Mouse (Mus musculus): ENCODE data around the gene Hspa14. TPM values are rescaled to one million over a fixed set of nuclear protein-coding genes. Genes with fewer than 3 reads are reported as not detected.
A peak's percentile ranks its signal among the peaks of the same experiment; 100 is the strongest.

Gene Hspa14
- polyA plus RNA-seq, 1 experiment = 128 TPM

DNA sequence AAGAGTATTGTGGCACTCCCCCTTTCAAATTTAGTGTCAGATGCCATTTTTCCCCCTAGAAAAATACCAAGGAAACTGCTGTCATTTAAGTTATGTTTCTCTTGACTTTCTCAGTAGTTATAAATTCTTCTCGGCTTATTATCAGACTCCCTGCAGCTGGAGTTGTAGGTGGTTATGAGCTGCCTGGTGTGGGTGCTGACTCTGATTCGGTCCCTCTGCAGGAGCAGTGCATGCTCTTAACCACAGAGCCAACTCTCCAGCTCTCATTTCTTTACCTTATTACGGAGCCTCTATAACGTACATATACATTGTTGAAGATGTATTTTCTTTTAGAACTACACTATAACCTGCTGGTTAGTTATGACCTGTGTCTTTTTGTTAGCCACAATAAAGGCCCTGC is 9.9 kb upstream of the Hspa14 start:
- no peaks in the 10 kb centered on the region for H3K9me3 ChIP-seq (replicated peaks; ENCODE audit: control insufficient read depth, insufficient read depth, low read length, poor library complexity, severe bottlenecking)
- no peaks in the 10 kb centered on the region for H3K4me1 ChIP-seq (ENCODE audit: control insufficient read depth, insufficient read depth, low read length)
- H3K9ac ChIP-seq (ENCODE audit: low read depth, poor library complexity, severe bottlenecking) = no peak overlapping the region
- H3K27ac ChIP-seq (ENCODE audit: insufficient read depth, low read length) = no peak overlapping the region
- TF ChIP-seq EP300 (IDR thresholded peaks at IDR 0.05; ENCODE audit: insufficient read depth, low read depth, low read length) (no peak), POLR2A (IDR thresholded peaks at IDR 0.05; ENCODE audit: insufficient read depth, low read length) (no peak), CTCF (IDR thresholded peaks at IDR 0.05; ENCODE audit: low read depth, low read length) (no peak)
- H3K4me3 ChIP-seq (ENCODE audit: low read depth, low read length) = no peak overlapping the region
- H3K36me3 ChIP-seq (ENCODE audit: control insufficient read depth, insufficient read depth, low read length, poor library complexity, severe bottlenecking) = no peaks in the 10 kb centered on the region
- H3K27me3 ChIP-seq (ENCODE audit: control insufficient read depth, insufficient read depth, low read length, poor library complexity, severe bottlenecking) = no peaks in the 10 kb centered on the region; the same call in 1 of the 2 replicates

DNA sequence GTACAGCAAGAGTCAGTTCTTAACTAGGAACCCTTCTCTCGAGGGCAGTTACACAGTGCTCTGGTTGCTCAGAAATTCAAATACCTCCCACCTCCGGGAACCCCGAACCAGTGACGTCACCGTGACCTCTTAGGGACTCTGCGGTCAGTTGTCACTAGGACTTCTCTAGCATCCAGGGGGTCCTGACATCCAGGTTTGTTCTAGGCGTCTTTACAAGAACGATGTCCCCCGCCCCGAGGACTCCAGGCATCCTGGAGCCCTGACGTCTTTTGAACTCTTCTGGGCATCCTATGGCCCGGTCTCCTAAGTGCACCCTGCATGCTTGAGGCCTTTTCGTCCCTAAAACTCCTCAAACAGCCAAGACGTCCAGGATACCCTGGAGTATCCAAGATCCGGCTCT is 538 bp downstream of the Hspa14 start:
- Histone ChIP-seq H3K4me3 (ENCODE audit: low read depth, low read length) (peak overlapping the region; percentile 79), H3K4me1 (ENCODE audit: control insufficient read depth, insufficient read depth, low read length) (no peaks in the 10 kb centered on the region), H3K9ac (ENCODE audit: low read depth, poor library complexity, severe bottlenecking) (peak overlapping the region; percentile 80), H3K36me3 (ENCODE audit: control insufficient read depth, insufficient read depth, low read length, poor library complexity, severe bottlenecking) (peaks cover 31% of the 10 kb centered on the region), H3K27me3 (ENCODE audit: control insufficient read depth, insufficient read depth, low read length, poor library complexity, severe bottlenecking) (no peaks in the 10 kb centered on the region), H3K27ac (ENCODE audit: insufficient read depth, low read length) (no peak overlapping the region), H3K9me3 (replicated peaks; ENCODE audit: control insufficient read depth, insufficient read depth, low read length, poor library complexity, severe bottlenecking) (no peaks in the 10 kb centered on the region)
- TF ChIP-seq CTCF (IDR thresholded peaks at IDR 0.05; ENCODE audit: low read depth, low read length) = no peak
- TF ChIP-seq POLR2A (IDR thresholded peaks at IDR 0.05; ENCODE audit: insufficient read depth, low read length) = no peak
- no peak for TF ChIP-seq EP300 (IDR thresholded peaks at IDR 0.05; ENCODE audit: insufficient read depth, low read depth, low read length)

DNA sequence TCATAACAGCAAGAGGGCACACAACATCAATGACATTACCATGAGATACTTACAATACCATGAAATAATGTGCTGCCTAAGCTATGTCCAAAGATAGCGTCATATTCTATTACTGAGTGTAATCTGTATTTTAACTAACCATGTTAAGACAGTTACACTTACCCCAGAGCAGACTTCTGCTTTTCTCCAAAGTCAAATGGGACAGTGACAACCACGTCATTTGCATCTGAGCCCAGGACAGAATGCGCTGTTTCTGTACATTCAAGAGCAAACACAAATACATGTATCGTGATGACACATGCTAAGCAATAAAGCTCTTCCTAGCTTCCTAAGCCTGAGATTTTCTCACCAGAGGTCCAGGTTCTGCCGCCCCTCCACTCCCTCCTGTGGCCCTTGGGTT is 11.7 kb downstream of the Hspa14 start:
- Histone ChIP-seq H3K9me3 (replicated peaks; ENCODE audit: control insufficient read depth, insufficient read depth, low read length, poor library complexity, severe bottlenecking) (no peaks in the 10 kb centered on the region), H3K36me3 (ENCODE audit: control insufficient read depth, insufficient read depth, low read length, poor library complexity, severe bottlenecking) (peaks cover 46% of the 10 kb centered on the region), H3K27ac (ENCODE audit: insufficient read depth, low read length) (no peak overlapping the region), H3K9ac (ENCODE audit: low read depth, poor library complexity, severe bottlenecking) (no peak overlapping the region), H3K4me3 (ENCODE audit: low read depth, low read length) (no peak overlapping the region), H3K4me1 (ENCODE audit: control insufficient read depth, insufficient read depth, low read length) (no peaks in the 10 kb centered on the region), H3K27me3 (ENCODE audit: control insufficient read depth, insufficient read depth, low read length, poor library complexity, severe bottlenecking) (no peaks in the 10 kb centered on the region)
- TF ChIP-seq EP300 (IDR thresholded peaks at IDR 0.05; ENCODE audit: insufficient read depth, low read depth, low read length) = no peak
- TF ChIP-seq CTCF (IDR thresholded peaks at IDR 0.05; ENCODE audit: low read depth, low read length) = no peak
- TF ChIP-seq POLR2A (IDR thresholded peaks at IDR 0.05; ENCODE audit: insufficient read depth, low read length) = no peak

DNA sequence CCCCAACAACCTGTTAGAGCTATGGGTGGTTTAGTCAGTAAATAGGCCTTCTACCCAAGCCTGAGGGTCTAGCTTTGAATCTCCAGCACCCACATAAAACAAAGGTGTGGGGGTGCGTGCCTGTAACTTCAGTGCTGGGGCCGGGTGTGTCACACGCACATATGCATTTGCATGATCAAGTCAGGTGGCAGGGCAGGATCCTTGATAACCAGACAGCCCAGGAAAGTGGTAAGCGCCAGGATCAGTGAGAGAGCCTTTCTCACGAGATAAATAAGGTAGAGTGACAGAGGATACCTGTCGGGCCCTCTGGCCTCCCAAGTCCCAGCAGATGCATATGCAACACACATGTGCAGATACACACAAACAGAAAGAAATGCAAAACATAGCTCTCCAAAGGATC is 13.1 kb downstream of the Hspa14 start:
- Histone ChIP-seq H3K9me3 (replicated peaks; ENCODE audit: control insufficient read depth, insufficient read depth, low read length, poor library complexity, severe bottlenecking) (no peaks in the 10 kb centered on the region), H3K27ac (ENCODE audit: insufficient read depth, low read length) (no peak overlapping the region), H3K36me3 (ENCODE audit: control insufficient read depth, insufficient read depth, low read length, poor library complexity, severe bottlenecking) (peaks cover 55% of the 10 kb centered on the region), H3K9ac (ENCODE audit: low read depth, poor library complexity, severe bottlenecking) (no peak overlapping the region), H3K27me3 (ENCODE audit: control insufficient read depth, insufficient read depth, low read length, poor library complexity, severe bottlenecking) (no peaks in the 10 kb centered on the region), H3K4me3 (ENCODE audit: low read depth, low read length) (no peak overlapping the region), H3K4me1 (ENCODE audit: control insufficient read depth, insufficient read depth, low read length) (no peaks in the 10 kb centered on the region)
- TF ChIP-seq POLR2A (IDR thresholded peaks at IDR 0.05; ENCODE audit: insufficient read depth, low read length) = no peak
- no peak for TF ChIP-seq EP300 (IDR thresholded peaks at IDR 0.05; ENCODE audit: insufficient read depth, low read depth, low read length)
- no peak for TF ChIP-seq CTCF (IDR thresholded peaks at IDR 0.05; ENCODE audit: low read depth, low read length)

DNA sequence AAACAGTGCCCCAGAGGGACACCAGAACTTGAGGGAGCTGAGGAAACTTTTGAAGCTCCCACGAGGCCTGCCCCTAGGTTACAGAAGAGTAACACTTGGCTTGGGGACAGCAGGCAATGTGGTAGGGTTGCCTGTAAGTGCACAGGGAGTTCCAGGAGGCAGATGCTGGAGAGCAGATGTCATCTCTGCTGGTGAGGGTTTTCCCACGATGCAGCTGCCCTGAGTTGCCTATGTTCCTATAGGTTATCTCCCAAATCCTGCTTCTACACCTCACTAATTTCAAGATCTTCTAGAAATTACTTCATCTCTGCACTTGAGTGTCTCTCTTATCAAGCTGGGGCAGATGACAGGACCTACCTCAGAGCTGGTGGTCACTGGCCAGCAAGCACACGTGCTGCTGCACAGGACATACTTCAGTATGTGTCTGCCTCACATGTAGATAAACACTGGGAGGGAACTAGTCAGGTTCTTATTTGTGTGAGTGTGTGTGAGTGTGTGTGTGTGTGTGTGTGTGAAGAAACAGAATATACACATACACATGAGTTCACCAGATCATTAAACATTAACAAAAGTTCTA is 18.7 kb downstream of the Hspa14 start:
- no peak for TF ChIP-seq POLR2A (IDR thresholded peaks at IDR 0.05; ENCODE audit: insufficient read depth, low read length)
- no peak for TF ChIP-seq EP300 (IDR thresholded peaks at IDR 0.05; ENCODE audit: insufficient read depth, low read depth, low read length)
- TF ChIP-seq CTCF (IDR thresholded peaks at IDR 0.05; ENCODE audit: low read depth, low read length) = no peak
- H3K9me3 ChIP-seq (replicated peaks; ENCODE audit: control insufficient read depth, insufficient read depth, low read length, poor library complexity, severe bottlenecking) = peaks cover 22% of the 10 kb centered on the region
- no peak overlapping the region for H3K27ac ChIP-seq (ENCODE audit: insufficient read depth, low read length)
- no peaks in the 10 kb centered on the region for H3K4me1 ChIP-seq (ENCODE audit: control insufficient read depth, insufficient read depth, low read length)
- H3K4me3 ChIP-seq (ENCODE audit: low read depth, low read length) = no peak overlapping the region
- H3K9ac ChIP-seq (ENCODE audit: low read depth, poor library complexity, severe bottlenecking) = no peak overlapping the region
- H3K36me3 ChIP-seq (ENCODE audit: control insufficient read depth, insufficient read depth, low read length, poor library complexity, severe bottlenecking) = peaks cover 67% of the 10 kb centered on the region
- no peaks in the 10 kb centered on the region for H3K27me3 ChIP-seq (ENCODE audit: control insufficient read depth, insufficient read depth, low read length, poor library complexity, severe bottlenecking)

DNA sequence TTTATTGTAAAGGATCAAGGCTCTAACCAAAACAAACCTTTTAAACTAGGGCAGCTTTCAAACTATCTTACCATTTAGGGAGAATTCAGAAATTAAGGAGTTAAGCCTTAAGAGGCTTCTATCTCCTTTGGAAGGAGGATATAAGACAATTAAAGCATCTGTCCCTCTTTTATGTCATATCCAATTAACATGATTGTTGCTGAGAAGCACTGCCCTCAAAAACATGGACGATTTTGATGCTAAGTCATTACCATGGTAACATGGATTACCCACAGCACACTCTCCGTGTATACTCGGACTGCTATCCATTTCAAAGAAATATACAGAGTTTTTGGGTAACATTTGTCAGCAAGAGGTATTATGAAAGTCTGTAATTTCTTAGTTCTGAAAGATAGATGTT is 22.8 kb downstream of the Hspa14 start:
- H3K36me3 ChIP-seq (ENCODE audit: control insufficient read depth, insufficient read depth, low read length, poor library complexity, severe bottlenecking) = peaks cover 41% of the 10 kb centered on the region
- no peak for TF ChIP-seq EP300 (IDR thresholded peaks at IDR 0.05; ENCODE audit: insufficient read depth, low read depth, low read length)
- no peak for TF ChIP-seq CTCF (IDR thresholded peaks at IDR 0.05; ENCODE audit: low read depth, low read length)
- TF ChIP-seq POLR2A (IDR thresholded peaks at IDR 0.05; ENCODE audit: insufficient read depth, low read length) = no peak
- peaks cover 27% of the 10 kb centered on the region for H3K9me3 ChIP-seq (replicated peaks; ENCODE audit: control insufficient read depth, insufficient read depth, low read length, poor library complexity, severe bottlenecking)
- no peak overlapping the region for H3K9ac ChIP-seq (ENCODE audit: low read depth, poor library complexity, severe bottlenecking)
- H3K4me3 ChIP-seq (ENCODE audit: low read depth, low read length) = no peak overlapping the region
- no peaks in the 10 kb centered on the region for H3K27me3 ChIP-seq (ENCODE audit: control insufficient read depth, insufficient read depth, low read length, poor library complexity, severe bottlenecking)
- no peaks in the 10 kb centered on the region for H3K4me1 ChIP-seq (ENCODE audit: control insufficient read depth, insufficient read depth, low read length)
- H3K27ac ChIP-seq (ENCODE audit: insufficient read depth, low read length) = no peak overlapping the region

All from ES-Bruce4 (cell line).